ENCODE assay signal across 9 mouse cellular contexts in genomic region chr17:12722622-12723021, GRCm38 (mm10). TPM values are rescaled to one million over a fixed set of nuclear protein-coding genes. Genes with fewer than 3 reads are reported as not detected.
DNase-seq lines count a peak whose midpoint lies in the region; ATAC-seq lines count a peak whose summit lies in the region.
"Had no signal": no experiment of that assay in that cellular context is flagged by ENCODE, and none has a peak within 500 bp of the region (broad histone marks: within the 10 kb centered on the region; RNA-seq: fewer than 3 reads in every experiment).

No protein-coding gene starts in this region.

- DNase-seq in heart, adult 11 months, result peak; percentile 97
- DNase-seq in heart, postnatal 25 days (ENCODE audit: low spot score), result no peak
- DNase-seq in embryonic facial prominence, embryonic 10.5 days (ENCODE audit: low spot score), result peak; percentile 47
- peak; percentile 27 for DNase-seq in lung, postnatal 10 days
- DNase-seq in urinary bladder, postnatal 14 days (ENCODE audit: low spot score), result no peak
- no peak for DNase-seq in spleen, adult 12 weeks (ENCODE audit: low spot score)
- no peak for DNase-seq in right cerebral cortex, postnatal 36 days (ENCODE audit: low spot score in 2 of 2)

- 40% methylated on average over 8 of the region's 8 CpGs for WGBS in embryonic facial prominence, embryonic 10.5 days
- 40% methylated on average over 8 of the region's 8 CpGs for WGBS in heart, embryonic 15.5 days

- no peaks in the 10 kb centered on the region for H3K27me3 ChIP-seq in embryonic facial prominence, embryonic 10.5 days (replicated peaks; ENCODE audit: low read depth, poor library complexity, severe bottlenecking)
- H3K27me3 ChIP-seq in heart, embryonic 15.5 days, result no peaks in the 10 kb centered on the region

- intact Hi-C loops in heart, postnatal 25 days (cut with DNase I), result no loop called here

- no peak overlapping the region for H3K9ac ChIP-seq in heart, embryonic 15.5 days
- H3K9ac ChIP-seq: liver, embryonic 14.5 days had no signal

- no peak overlapping the region for H3K4me2 ChIP-seq in heart, embryonic 15.5 days

- ATAC-seq in heart, embryonic 15.5 days (replicated peaks; ENCODE audit: insufficient number of reproducible peaks, insufficient read depth, low FRiP score, low read depth), result no peak

- H3K4me1 ChIP-seq in embryonic facial prominence, embryonic 10.5 days, result peaks cover 43% of the 10 kb centered on the region
- H3K4me1 ChIP-seq in heart, embryonic 15.5 days (replicated peaks), result peaks cover 89% of the 10 kb centered on the region

- no peak overlapping the region for H3K4me3 ChIP-seq in embryonic facial prominence, embryonic 10.5 days
- H3K4me3 ChIP-seq in heart, embryonic 15.5 days, result no peak overlapping the region

- peaks cover 93% of the 10 kb centered on the region for H3K36me3 ChIP-seq in embryonic facial prominence, embryonic 10.5 days (replicated peaks)
- H3K36me3 ChIP-seq in heart, embryonic 15.5 days, result peaks cover 41% of the 10 kb centered on the region

- H3K9me3 ChIP-seq in embryonic facial prominence, embryonic 10.5 days, result no peaks in the 10 kb centered on the region
- no peaks in the 10 kb centered on the region for H3K9me3 ChIP-seq in heart, embryonic 15.5 days (replicated peaks)

- H3K27ac ChIP-seq in embryonic facial prominence, embryonic 10.5 days (replicated peaks), result no peak overlapping the region; the same call in 1 of the 2 replicates
- H3K27ac ChIP-seq in heart, embryonic 15.5 days, result peak overlapping the region; percentile 83
- H3K27ac ChIP-seq: liver, embryonic 14.5 days had no signal

RNA-seq across cellular contexts. Expression of gene Igf2r, which starts 46.8 kb away (rescaled TPM):
- 100 to 1,000 TPM in 1 of 2 experiments, 10 to 100 TPM in 1; 99.0 to 108 TPM for total RNA-seq in heart, postnatal 25 days (2021)
- 25.9 and 27.2 TPM in 2 replicates for polyA plus RNA-seq in embryonic facial prominence, embryonic 10.5 days (2016; fragmentation: Nextera tagmentation; extraction: Ambion mirVana)
- 121 and 127 TPM in 2 replicates for polyA plus RNA-seq in heart, embryonic 15.5 days (2015; fragmentation: Nextera tagmentation; extraction: Ambion mirVana)

RNA-seq across cellular contexts. Expression of gene Slc22a1, which starts 47.0 kb away (rescaled TPM):
- total RNA-seq in heart, postnatal 25 days (2021), result 10 to 100 TPM; 11.3 to 12.8 TPM
- not detected in 2 replicates for polyA plus RNA-seq in embryonic facial prominence, embryonic 10.5 days (2016; fragmentation: Nextera tagmentation; extraction: Ambion mirVana)
- polyA plus RNA-seq in heart, embryonic 15.5 days (2015; fragmentation: Nextera tagmentation; extraction: Ambion mirVana), result 30.5 and 51.0 TPM in 2 replicates

Comparison
In these comparisons a context has a peak if more than half of its experiments do, and no peak if none do; other contexts are left out.
1. DNase-seq: peak in heart, adult 11 months (single experiment), embryonic facial prominence, embryonic 10.5 days (single experiment) and lung, postnatal 10 days (single experiment); none in heart, postnatal 25 days (single experiment), urinary bladder, postnatal 14 days (single experiment), spleen, adult 12 weeks (single experiment) and right cerebral cortex, postnatal 36 days (0 of 2).
2. RNA of gene Slc22a1, which starts 47.0 kb away (polyA plus RNA-seq): 30.5 to 51.0 TPM in heart, embryonic 15.5 days; not detected in embryonic facial prominence, embryonic 10.5 days; every median in the first group is over 10 times any median in the second.